Mouse (Mus musculus) bone marrow, adult 2 months (tissue): ENCODE measurements around the gene Fstl4.

ENCODE experiments used
- CTCF ChIP-seq: fragments of 200-500 bp; IDR thresholded peaks from 2 replicates; pipeline ENCODE4 v1.5.1; 2011; ENCODE audit warnings: low read length, control low read depth; ENCODE audit not compliant: control insufficient read depth, insufficient read depth
- POLR2A ChIP-seq: fragments of 200-500 bp; IDR thresholded peaks from 2 replicates; pipeline ENCODE4 v1.6.1; 2011; ENCODE audit warnings: low read depth, mild to moderate bottlenecking, control low read depth, low read length, borderline replicate concordance; ENCODE audit not compliant: control insufficient read depth

GRCm38 (mm10) chr11:52747766-52748456 lies 16.5 kb upstream of the Fstl4 start:
- TF ChIP-seq CTCF (no peak), POLR2A (no peak)
